Mouse (Mus musculus) testis, postnatal 14 days (tissue): ENCODE measurements around the gene Arx.

Experiments used
- DNase-seq: peaks from one replicate; pipeline ENCODE4 v3.0.0; 2021; ENCODE audit warnings: low spot score

The Arx gene

GRCm38 (mm10) chrX:93286291-93286893 lies at the start of gene Arx:
Gene Arx, plus strand, starts transcription at chrX:93286445.
- peak; percentile 81 for DNase-seq

DNA sequence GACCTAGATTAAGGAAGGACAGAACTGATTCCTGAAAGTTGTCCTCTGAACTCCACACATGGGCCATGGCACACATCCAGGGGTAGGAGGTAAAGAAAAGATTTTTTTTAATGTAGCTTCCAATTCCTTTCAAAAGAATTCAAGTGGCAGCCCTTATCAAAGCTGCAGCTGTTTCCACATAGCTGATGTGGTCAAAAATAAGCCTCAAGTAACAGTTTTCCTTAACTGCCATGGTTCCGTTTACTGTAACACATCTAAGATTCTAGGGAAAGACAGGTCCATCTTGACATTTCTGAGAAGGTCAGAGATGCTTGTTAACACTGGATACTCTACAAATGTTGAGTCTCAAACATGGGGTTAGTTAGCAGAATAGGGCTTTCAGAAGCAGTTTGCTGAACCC lies 34.9 kb upstream of the Arx start:
- no peak for DNase-seq

DNA sequence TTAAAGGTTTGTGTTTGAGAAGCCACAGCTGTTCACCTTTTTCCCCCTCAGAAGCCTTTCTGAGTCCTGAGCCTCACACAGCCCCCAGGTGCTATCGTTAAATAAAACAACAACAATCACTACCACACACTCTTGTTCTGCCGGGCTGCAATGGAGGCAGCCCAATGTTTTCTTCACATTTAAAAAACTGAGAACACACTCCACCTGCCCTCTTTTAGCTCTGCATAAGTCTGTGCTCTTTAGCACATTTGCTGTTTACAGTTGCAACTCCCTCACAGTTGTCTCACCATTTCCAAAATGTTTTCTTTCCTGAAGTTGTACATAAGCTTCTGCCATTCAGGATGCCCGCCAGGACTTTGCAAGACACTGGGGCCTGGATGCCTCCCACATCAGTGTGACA lies 10.6 kb upstream of the Arx start:
- DNase-seq, result no peak

- DNase-seq, result no peak
Observed at GRCm38 (mm10) chrX:93279940-93280339, 6.3 kb upstream of the Arx start.

DNA sequence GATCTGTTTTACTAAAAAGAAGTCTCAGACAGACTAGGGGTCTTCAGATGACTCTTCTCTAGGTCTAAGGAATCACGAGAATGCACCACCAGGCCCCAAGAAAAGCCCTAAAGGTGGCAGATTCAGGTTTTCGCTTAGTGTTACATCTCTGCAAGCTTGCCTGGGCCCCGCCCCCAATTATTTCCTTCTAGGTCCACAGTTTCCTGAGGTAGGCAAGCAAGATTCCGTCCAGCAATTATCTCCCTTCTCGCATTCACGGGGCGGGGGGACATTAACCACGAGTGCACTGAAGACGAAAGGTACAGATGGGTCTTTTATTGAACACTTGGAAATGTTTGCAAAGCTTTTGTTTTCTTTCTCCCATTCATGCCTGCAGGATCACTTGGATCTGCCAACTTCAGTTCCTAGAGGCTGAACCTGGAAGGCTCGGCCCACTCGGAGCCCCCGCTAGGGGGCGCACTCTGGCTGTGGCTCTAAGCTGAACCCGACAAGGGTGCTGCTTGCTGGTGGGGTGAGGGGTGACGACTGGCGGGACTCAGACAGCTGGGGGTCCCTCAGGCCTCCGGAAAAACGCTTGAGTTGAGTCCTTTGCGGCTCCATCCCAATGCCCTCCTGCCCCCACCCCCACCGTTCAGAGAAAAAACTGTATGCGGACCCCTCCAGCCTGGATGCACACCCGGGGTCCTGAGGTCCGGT lies 5.1 kb upstream of the Arx start:
- peak; percentile 72 for DNase-seq

DNA sequence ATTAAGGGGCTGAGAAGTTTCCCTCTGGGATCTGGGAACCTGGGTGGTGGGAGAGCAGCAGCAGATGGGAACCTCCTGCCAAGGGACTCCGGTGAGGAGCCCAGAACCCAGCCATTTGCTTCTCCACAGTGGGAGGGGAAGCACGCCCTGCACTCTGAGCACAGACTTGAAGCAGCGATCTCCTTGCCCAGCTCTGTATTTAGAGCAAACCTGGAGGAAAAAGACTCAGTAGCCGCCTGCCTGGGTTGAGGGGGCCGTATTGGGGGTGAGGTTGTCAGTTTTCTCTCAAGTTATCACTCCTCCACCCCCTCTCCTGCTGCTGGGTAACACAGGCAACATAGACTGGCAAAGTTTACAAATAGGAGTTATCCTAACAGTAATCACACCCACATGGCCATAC lies 4.5 kb upstream of the Arx start:
- DNase-seq, result no peak

GRCm38 (mm10) chrX:93285091-93285490 lies 1.2 kb upstream of the Arx start:
- DNase-seq, result no peak

- DNase-seq, result no peak
Observed at GRCm38 (mm10) chrX:93288339-93288738, 2.1 kb downstream of the Arx start.

DNA sequence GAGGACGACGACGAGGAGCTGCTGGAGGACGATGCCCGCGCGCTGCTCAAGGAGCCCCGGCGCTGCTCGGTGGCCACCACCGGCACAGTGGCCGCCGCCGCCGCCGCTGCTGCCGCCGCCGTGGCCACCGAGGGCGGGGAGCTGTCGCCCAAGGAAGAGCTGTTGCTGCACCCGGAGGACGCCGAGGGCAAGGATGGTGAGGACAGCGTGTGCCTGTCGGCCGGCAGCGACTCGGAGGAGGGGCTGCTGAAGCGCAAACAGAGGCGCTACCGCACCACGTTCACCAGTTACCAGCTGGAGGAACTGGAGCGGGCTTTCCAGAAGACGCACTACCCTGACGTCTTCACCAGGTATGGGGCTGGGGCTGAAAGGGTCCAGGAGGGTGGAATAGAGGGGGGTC lies 2.8 kb downstream of the Arx start:
- no peak for DNase-seq

DNA sequence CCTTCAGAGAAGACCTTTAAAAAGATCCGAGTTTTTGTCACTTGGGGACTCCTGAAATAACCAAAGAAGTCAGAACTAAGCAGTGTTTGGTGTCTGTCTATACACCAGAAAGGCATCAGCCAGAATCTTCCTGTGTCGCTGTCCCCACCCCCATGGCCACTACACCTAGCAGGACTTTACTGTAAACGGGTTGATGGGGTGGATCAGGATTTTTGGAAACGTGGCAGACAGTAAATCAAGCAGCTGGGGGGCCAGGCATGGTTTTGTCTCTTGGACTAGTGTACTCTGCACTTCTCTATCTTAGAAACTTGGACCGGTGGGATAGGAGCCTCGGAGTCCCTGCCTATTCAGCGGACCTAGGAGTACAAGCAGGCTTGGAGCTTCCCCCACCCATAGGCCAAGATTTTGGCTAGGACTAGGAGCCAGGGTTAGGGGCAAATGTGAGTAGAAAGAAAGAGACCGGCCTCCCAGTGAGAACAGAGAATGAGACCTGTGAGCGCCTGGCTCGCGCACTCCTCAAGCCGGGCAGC lies 3.7 kb downstream of the Arx start:
- DNase-seq, result no peak

GRCm38 (mm10) chrX:93292031-93292430 lies 5.8 kb downstream of the Arx start:
- DNase-seq, result no peak

- DNase-seq, result no peak
Observed at GRCm38 (mm10) chrX:93294736-93295490, 8.7 kb downstream of the Arx start.

GRCm38 (mm10) chrX:93295819-93296218 lies 9.6 kb downstream of the Arx start:
- no peak for DNase-seq

- no peak for DNase-seq
Observed at GRCm38 (mm10) chrX:93297001-93297441, 10.8 kb downstream of the Arx start.

GRCm38 (mm10) chrX:93299046-93299626 lies 12.9 kb downstream of the Arx start:
- no peak for DNase-seq

DNA sequence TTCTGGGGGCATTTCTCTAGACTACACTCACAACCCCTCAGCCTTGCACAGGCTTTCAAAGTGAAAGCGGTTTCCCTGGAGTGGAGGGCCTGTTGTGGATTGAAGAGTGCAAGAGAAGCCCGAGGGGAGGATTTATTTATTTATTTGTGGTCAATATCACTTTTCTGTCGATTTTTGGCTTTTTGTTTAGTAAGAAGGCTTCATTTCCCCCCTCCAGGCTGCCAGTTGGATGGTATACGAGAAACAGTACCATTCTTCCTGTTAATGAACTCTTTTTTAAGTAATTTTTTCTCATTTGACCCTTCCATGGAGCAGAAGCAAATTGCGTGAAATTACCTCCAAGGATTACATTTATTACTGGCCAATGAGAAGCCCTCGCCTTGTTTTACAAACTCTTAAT lies 13.5 kb downstream of the Arx start:
- DNase-seq, result no peak

- DNase-seq, result no peak
Observed at GRCm38 (mm10) chrX:93300183-93300815, 14.1 kb downstream of the Arx start.

DNA sequence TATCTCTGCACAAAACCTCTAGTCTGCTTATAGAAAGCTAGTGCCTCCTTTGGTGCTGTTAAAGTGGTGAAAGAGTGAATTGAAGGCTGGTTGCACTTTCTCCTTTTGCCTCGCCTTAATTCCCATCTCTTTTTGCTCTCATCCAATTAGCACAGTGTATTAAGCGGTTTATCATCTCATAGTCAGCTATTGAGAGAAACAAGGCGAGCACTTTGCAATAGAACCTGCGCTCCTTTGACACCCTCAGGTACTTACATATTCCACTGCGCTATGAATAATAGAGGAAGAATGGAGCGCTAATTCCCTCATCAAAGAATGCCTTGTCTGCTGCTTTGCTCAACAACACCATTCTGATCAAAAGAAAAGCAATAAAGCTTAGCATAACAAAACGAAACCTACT lies 15.6 kb downstream of the Arx start:
- DNase-seq, result no peak

DNA sequence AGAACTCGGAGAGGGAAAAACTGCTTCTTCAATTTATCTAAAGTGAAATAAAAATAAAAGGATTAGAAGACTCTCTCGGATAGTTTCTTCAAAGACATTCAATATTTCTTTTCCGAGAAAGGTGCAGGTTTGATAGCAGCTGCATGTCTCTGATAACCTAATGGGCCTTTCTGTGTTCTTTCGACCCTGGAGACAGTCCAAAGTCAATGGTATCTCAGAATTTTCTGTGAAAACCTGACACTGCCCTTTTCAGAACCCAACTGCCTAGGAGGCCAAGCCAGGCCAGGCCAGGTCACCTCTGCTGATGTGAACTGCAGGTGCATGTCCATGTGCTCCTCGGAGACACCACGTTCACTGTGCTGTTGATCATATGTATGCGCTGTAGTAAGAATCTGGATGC lies 19.5 kb downstream of the Arx start:
- DNase-seq, result no peak

GRCm38 (mm10) chrX:93317577-93317976 lies 31.3 kb downstream of the Arx start:
- DNase-seq, result no peak

- DNase-seq, result no peak
Observed at GRCm38 (mm10) chrX:93319979-93320378, 33.7 kb downstream of the Arx start.

- no peak for DNase-seq
Observed at GRCm38 (mm10) chrX:93321336-93321735, 35.1 kb downstream of the Arx start.
